Mouse (Mus musculus): ENCODE data around the gene Tgm2. TPM values are rescaled to one million over a fixed set of nuclear protein-coding genes. Genes with fewer than 3 reads are reported as not detected.

The Tgm2 gene
- total RNA-seq, 2 experiments from 2014 or later = 60.5 to 90.5 TPM

- DNase-seq (ENCODE audit: low spot score in 2 of 2) = no peak
Observed at GRCm38 (mm10) chr2:158141690-158142440, 4.4 kb downstream of the Tgm2 start.

- DNase-seq (ENCODE audit: low spot score in 2 of 2) = no peak
Observed at GRCm38 (mm10) chr2:158141271-158141670, 5.0 kb downstream of the Tgm2 start.

- no peak for DNase-seq (ENCODE audit: low spot score in 2 of 2)
Observed at GRCm38 (mm10) chr2:158140664-158141063, 5.6 kb downstream of the Tgm2 start.

GRCm38 (mm10) chr2:158139628-158140027 lies 6.6 kb downstream of the Tgm2 start:
- peak in 1 of 2 experiments; percentile 45 for DNase-seq (ENCODE audit: low spot score in 2 of 2)

- no peak for DNase-seq (ENCODE audit: low spot score in 2 of 2)
Observed at GRCm38 (mm10) chr2:158138778-158139177, 7.5 kb downstream of the Tgm2 start.

GRCm38 (mm10) chr2:158137771-158138170 lies 8.5 kb downstream of the Tgm2 start:
- DNase-seq (ENCODE audit: low spot score in 2 of 2) = no peak

GRCm38 (mm10) chr2:158136205-158136604 lies 10.0 kb downstream of the Tgm2 start:
- DNase-seq (ENCODE audit: low spot score in 2 of 2) = no peak

GRCm38 (mm10) chr2:158133050-158133449 lies 13.2 kb downstream of the Tgm2 start:
- DNase-seq (ENCODE audit: low spot score in 2 of 2) = no peak

GRCm38 (mm10) chr2:158132320-158132719 lies 13.9 kb downstream of the Tgm2 start:
- no peak for DNase-seq (ENCODE audit: low spot score in 2 of 2)

- no peak for DNase-seq (ENCODE audit: low spot score in 2 of 2)
Observed at GRCm38 (mm10) chr2:158131197-158131835, 14.9 kb downstream of the Tgm2 start.

GRCm38 (mm10) chr2:158130391-158130986 lies 15.7 kb downstream of the Tgm2 start:
- DNase-seq (ENCODE audit: low spot score in 2 of 2) = peak; percentile 58 to 69

- DNase-seq (ENCODE audit: low spot score in 2 of 2) = no peak
Observed at GRCm38 (mm10) chr2:158129291-158130002, 16.8 kb downstream of the Tgm2 start.

- DNase-seq (ENCODE audit: low spot score in 2 of 2) = no peak
Observed at GRCm38 (mm10) chr2:158128461-158129130, 17.6 kb downstream of the Tgm2 start.

GRCm38 (mm10) chr2:158127872-158128271 lies 18.4 kb downstream of the Tgm2 start:
- DNase-seq (ENCODE audit: low spot score in 2 of 2) = no peak

- DNase-seq (ENCODE audit: low spot score in 2 of 2) = no peak
Observed at GRCm38 (mm10) chr2:158127245-158127644, 19.0 kb downstream of the Tgm2 start.

- DNase-seq (ENCODE audit: low spot score in 2 of 2) = no peak
Observed at GRCm38 (mm10) chr2:158122814-158123213, 23.4 kb downstream of the Tgm2 start.

GRCm38 (mm10) chr2:158121645-158122326 lies 24.4 kb downstream of the Tgm2 start:
- peak; percentile 84 for DNase-seq (ENCODE audit: low spot score in 2 of 2)

- no peak for DNase-seq (ENCODE audit: low spot score in 2 of 2)
Observed at GRCm38 (mm10) chr2:158120868-158121267, 25.4 kb downstream of the Tgm2 start.

- DNase-seq (ENCODE audit: low spot score in 2 of 2) = no peak
Observed at GRCm38 (mm10) chr2:158120211-158120610, 26.0 kb downstream of the Tgm2 start.

GRCm38 (mm10) chr2:158119145-158119544 lies 27.1 kb downstream of the Tgm2 start:
- DNase-seq (ENCODE audit: low spot score in 2 of 2) = no peak

Measured in adrenal gland, adult 18-20 months (tissue).